Mouse (Mus musculus) liver, postnatal 0 days (tissue): ENCODE measurements around the gene Mmp10.

Experiments
- CTCF ChIP-seq: sonication (generic); IDR thresholded peaks from 2 replicates; pipeline ENCODE4 v1.5.1; 2016; ENCODE audit warnings: antibody characterized with exemption, low read depth
- EP300 ChIP-seq: IDR thresholded peaks from 2 replicates; pipeline ENCODE4 v1.6.1; 2016; ENCODE audit warnings: antibody characterized with exemption, low read depth, mild to moderate bottlenecking

GRCm38 (mm10) chr9:7554382-7554781 is 52.2 kb downstream of the Mmp10 start:
- peak; percentile 71 for TF ChIP-seq CTCF
- no peak for TF ChIP-seq EP300
